Mouse (Mus musculus) T-helper 17 cell (primary cell): ENCODE measurements around the gene Gm20816.
"Not testable (repeated sequence)": the region's sequence is repeated elsewhere in the genome, so short reads cannot be mapped to it uniquely, and the experiment has no call there.

ENCODE experiments used
- in situ Hi-C, 2 experiments: fragments of 300-600 bp; cut with MboI, MseI; formaldehyde crosslinking; loops; 1 replicate in 1 of 2; 2 replicates in 1 of 2; pipeline ENCODE4 v1.15.1; 2025; ENCODE audit warnings: high pct_unique_total_duplicates in 2 of 2

Gm20816 gene

GRCm38 (mm10) chrY:68537655-68538054, at the start of gene Gm20816:
TSS of gene Gm20816 (plus strand) at chrY:68537955.
- in situ Hi-C loops: not testable (repeated sequence)
